Mouse (Mus musculus) splenic B cell, adult 2 months (primary cell): ENCODE results near the gene Zbtb7a.
"Not testable (repeated sequence)": the region's sequence is repeated elsewhere in the genome, so short reads cannot be mapped to it uniquely, and the experiment has no call there.

ENCODE experiments used
- DNase-seq: peaks from one replicate; pipeline ENCODE4 v3.0.0-alpha.2; 2011; ENCODE audit warnings: low read depth, low spot score
- H3K27me3 ChIP-seq: 2 replicates; pipeline ENCODE4 v1.6.1; 2012; ENCODE audit warnings: mild to moderate bottlenecking, low read length, moderate library complexity, mixed read lengths; ENCODE audit not compliant: control insufficient read depth, poor library complexity, insufficient read depth, severe bottlenecking
- H3K36me3 ChIP-seq: 2 replicates; pipeline ENCODE4 v1.6.1; 2012; ENCODE audit warnings: mild to moderate bottlenecking, low read length, moderate library complexity, mixed read lengths; ENCODE audit not compliant: control insufficient read depth, poor library complexity, insufficient read depth, severe bottlenecking

Gene Zbtb7a

DNA sequence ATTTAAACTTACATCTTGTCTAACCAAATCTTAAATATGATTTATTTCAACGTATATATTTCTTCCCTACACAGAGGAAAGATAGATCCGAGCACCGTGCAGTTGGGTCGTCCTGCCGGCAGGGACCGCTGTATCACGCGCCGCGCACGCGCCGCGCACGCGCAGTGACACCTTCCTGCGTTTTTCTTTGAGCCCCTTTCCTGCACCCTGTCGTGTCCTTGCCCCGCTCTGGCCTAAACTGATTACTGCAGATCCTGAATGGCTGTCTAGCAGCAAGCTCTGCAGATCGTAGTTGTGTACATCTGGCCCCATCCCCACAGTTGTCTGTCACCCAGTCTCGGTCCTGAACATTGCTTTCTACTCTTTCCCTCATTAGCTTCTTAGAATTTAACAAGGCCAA, 38.1 kb downstream of the Zbtb7a start:
- peak; percentile 90 for DNase-seq
- peaks cover 7% of the 10 kb centered on the region; the same call in 1 of the 2 replicates for H3K36me3 ChIP-seq
- no peaks in the 10 kb centered on the region for H3K27me3 ChIP-seq

GRCm38 (mm10) chr10:81174617-81175344, 39.8 kb downstream of the Zbtb7a start:
- DNase-seq: peak; percentile 93
- H3K36me3 ChIP-seq: peaks cover 22% of the 10 kb centered on the region
- H3K27me3 ChIP-seq: no peaks in the 10 kb centered on the region

- not testable (repeated sequence) for DNase-seq, H3K27me3 ChIP-seq
- H3K36me3 ChIP-seq: peaks cover 24% of the 10 kb centered on the region
These were observed 40.3 kb downstream of the Zbtb7a start for GRCm38 (mm10) chr10:81175345-81175701.

- peaks cover 29% of the 10 kb centered on the region for H3K36me3 ChIP-seq
- DNase-seq: no peak
- no peaks in the 10 kb centered on the region for H3K27me3 ChIP-seq
These were observed 41.0 kb downstream of the Zbtb7a start for GRCm38 (mm10) chr10:81175936-81176465.

DNA sequence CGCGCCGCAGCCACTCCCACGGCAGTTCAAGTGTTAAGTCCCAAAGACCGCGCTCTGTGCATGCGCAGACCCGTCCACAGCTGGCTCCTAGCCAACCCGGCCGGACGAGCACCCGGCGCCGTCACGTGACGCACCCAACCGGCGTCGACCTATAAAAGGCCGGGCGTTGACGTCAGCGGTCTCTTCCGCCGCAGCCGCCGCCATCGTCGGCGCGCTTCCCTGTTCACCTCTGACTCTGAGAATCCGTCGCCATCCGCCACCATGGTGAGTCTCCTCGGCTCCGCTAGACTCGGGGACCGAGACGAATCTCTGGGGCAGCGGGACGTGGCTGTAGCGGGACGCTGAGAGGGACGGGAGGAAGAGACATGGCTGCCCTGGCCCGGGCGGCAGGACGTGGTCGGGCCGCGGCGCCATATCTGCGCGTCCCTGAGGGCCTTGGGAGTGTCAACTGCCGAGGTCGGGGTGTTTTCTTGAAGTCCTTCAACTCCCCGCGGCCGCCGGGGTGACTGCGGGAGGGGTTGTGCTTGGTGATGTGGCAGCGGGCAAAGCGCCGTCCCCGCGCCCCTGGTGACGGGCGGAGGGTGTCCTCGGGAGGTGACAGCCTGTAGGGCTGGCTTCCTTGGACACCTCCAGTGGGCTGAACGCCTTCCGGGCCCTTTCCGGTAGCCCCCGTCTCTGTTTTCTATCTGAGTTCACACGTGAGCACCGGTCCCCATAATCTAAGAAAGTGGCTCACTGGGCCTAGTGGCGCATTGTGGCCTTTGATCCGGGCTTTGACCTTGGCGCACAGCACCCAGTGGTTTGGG, 41.6 kb downstream of the Zbtb7a start, which contains the start of gene Eef2:
TSS of gene Eef2 (plus strand) at position 166 of the 806 bp plus-strand sequence.
- DNase-seq: peak; percentile 99
- H3K27me3 ChIP-seq: no peaks in the 10 kb centered on the region

GRCm38 (mm10) chr10:81177491-81177925, 42.5 kb downstream of the Zbtb7a start:
- DNase-seq: peak; percentile 57
- H3K36me3 ChIP-seq: peaks cover 36% of the 10 kb centered on the region
- no peaks in the 10 kb centered on the region for H3K27me3 ChIP-seq

More for the DNA sequence above, 41.6 kb downstream of the Zbtb7a start, which contains the start of gene Eef2:
- peaks cover 35% of the 10 kb centered on the region for H3K36me3 ChIP-seq

- no peak for DNase-seq
- Histone ChIP-seq H3K36me3 (peaks cover 36% of the 10 kb centered on the region), H3K27me3 (no peaks in the 10 kb centered on the region)
These were observed 43.1 kb downstream of the Zbtb7a start for GRCm38 (mm10) chr10:81177958-81178712.

DNA sequence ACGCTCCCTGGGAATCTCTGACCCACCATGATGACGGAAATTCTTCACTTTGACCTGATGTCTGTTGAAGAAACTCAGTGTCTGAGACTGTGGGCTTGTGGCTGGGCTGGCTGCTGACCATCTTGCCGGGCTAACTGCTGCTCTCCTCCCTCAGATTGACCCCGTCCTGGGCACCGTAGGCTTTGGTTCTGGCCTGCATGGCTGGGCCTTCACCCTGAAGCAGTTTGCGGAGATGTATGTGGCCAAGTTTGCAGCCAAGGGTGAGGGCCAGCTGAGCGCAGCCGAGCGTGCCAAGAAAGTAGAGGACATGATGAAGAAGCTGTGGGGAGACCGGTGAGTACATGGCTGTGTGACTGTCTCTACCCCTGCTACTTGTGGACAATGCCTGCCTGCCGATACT, 43.9 kb downstream of the Zbtb7a start:
- no peak for DNase-seq
- peaks cover 36% of the 10 kb centered on the region for H3K36me3 ChIP-seq
- no peaks in the 10 kb centered on the region for H3K27me3 ChIP-seq

DNA sequence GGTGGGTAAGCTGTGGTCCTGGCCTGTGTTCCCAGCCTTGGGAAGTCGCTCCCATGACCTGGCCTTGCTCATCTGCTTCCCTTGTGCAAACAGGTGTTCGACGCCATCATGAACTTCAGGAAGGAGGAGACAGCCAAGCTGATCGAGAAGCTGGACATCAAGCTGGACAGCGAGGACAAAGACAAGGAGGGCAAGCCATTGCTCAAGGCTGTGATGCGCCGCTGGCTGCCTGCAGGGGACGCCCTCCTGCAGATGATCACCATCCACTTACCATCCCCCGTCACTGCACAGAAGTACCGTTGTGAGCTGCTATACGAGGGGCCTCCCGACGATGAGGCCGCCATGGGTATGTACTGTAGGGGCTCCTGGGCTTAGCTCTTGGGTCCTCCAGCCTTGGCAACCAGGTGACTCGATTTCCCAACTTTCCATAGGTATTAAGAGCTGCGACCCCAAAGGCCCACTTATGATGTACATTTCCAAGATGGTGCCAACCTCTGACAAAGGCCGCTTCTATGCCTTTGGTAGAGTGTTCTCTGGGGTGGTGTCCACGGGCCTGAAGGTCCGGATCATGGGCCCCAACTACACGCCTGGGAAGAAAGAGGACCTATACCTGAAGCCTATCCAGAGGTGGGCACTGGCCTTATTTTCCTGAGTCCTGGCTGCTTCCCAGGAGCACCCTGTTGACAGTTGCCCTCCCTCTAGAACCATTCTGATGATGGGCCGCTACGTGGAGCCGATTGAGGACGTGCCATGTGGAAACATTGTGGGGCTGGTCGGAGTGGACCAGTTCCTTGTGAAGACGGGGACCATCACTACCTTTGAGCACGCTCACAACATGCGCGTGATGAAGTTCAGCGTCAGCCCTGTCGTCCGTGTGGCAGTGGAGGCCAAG, 44.7 kb downstream of the Zbtb7a start:
- peak; percentile 28 for DNase-seq
- peaks cover 37% of the 10 kb centered on the region for H3K36me3 ChIP-seq
- no peaks in the 10 kb centered on the region for H3K27me3 ChIP-seq

GRCm38 (mm10) chr10:81180946-81181345, 45.9 kb downstream of the Zbtb7a start:
- Histone ChIP-seq H3K27me3 (no peaks in the 10 kb centered on the region), H3K36me3 (peaks cover 38% of the 10 kb centered on the region)
- no peak for DNase-seq

- H3K27me3 ChIP-seq, DNase-seq: not testable (repeated sequence)
- H3K36me3 ChIP-seq: peaks cover 38% of the 10 kb centered on the region
These were observed 46.8 kb downstream of the Zbtb7a start for GRCm38 (mm10) chr10:81181860-81182259.

GRCm38 (mm10) chr10:81182336-81183333, 47.6 kb downstream of the Zbtb7a start, which contains the start of gene Dapk3:
Gene Dapk3 (plus strand): TSS chr10:81183005.
- DNase-seq: peak; percentile 99
- no peaks in the 10 kb centered on the region for H3K27me3 ChIP-seq
- H3K36me3 ChIP-seq: peaks cover 36% of the 10 kb centered on the region

DNA sequence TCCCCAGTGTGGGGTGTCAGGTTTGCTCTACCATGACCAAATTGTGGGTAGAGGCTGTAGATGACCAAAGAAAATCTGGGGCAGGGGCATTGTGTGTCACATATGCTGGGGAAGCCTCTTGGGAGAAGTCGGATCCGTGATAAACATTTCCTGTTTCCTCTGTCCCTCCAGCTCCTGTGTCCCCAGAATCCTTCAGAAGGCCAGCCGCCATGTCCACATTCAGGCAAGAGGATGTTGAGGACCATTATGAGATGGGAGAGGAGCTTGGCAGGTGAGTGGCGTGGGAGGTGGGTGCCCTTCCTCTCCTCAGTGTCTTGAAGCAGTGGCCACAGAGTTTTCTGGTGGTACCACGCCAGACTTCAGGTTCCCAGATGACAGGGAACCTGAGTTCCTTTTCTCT, 48.8 kb downstream of the Zbtb7a start, which contains the start of gene 4930442H23Rik:
TSS of gene 4930442H23Rik (minus strand) at position 45 of the 400 bp plus-strand sequence.
- peak; percentile 4 for DNase-seq
- Histone ChIP-seq H3K27me3 (no peaks in the 10 kb centered on the region), H3K36me3 (peaks cover 27% of the 10 kb centered on the region)
